Mouse (Mus musculus) intestine, postnatal 0 days (tissue): ENCODE measurements around the gene Svs2. TPM values are rescaled to one million over a fixed set of nuclear protein-coding genes. Genes with fewer than 3 reads are reported as not detected.
A peak's percentile ranks its signal among the peaks of the same experiment; 100 is the strongest.
"Not testable (repeated sequence)": the region's sequence is repeated elsewhere in the genome, so short reads cannot be mapped to it uniquely, and the experiment has no call there.

Source experiments
- ATAC-seq: fragments of 200-750 bp; cut with Nextera tagmentation; 2 replicates; pipeline ENCODE4 v1.8.0; 2017; ENCODE audit warnings: mild to moderate bottlenecking, moderate TSS enrichment, moderate library complexity
- H3K27ac ChIP-seq: fragments of 300-500 bp; sonication (generic); 2 replicates; pipeline ENCODE4 v1.5.1; 2014; ENCODE audit warnings: mild to moderate bottlenecking, low read depth, low read length, moderate library complexity
- H3K27me3 ChIP-seq: fragments of 300-500 bp; sonication (generic); replicated peaks from 2 replicates; pipeline ENCODE4 v1.6.1; 2014; ENCODE audit warnings: low read length, mixed read lengths; ENCODE audit not compliant: control insufficient read depth, insufficient read depth
- H3K36me3 ChIP-seq: fragments of 300-500 bp; sonication (generic); 2 replicates; pipeline ENCODE4 v1.6.1; 2014; ENCODE audit warnings: mild to moderate bottlenecking, moderate library complexity; ENCODE audit not compliant: control insufficient read depth, insufficient read depth
- H3K4me1 ChIP-seq: fragments of 300-500 bp; sonication (generic); replicated peaks from 2 replicates; pipeline ENCODE4 v1.6.1; 2014; ENCODE audit warnings: antibody characterized with exemption, low read length, mixed read lengths; ENCODE audit not compliant: control insufficient read depth, insufficient read depth
- H3K4me2 ChIP-seq: fragments of 300-500 bp; sonication (generic); replicated peaks from 2 replicates; pipeline ENCODE4 v1.6.1; 2014; ENCODE audit warnings: low read depth, mild to moderate bottlenecking, moderate library complexity
- H3K4me3 ChIP-seq: fragments of 300-500 bp; sonication (generic); 2 replicates; pipeline ENCODE4 v1.5.1; 2014; ENCODE audit warnings: low read depth, low read length
- H3K9ac ChIP-seq: fragments of 300-500 bp; sonication (generic); 2 replicates; pipeline ENCODE4 v1.6.1; 2014; ENCODE audit warnings: mild to moderate bottlenecking, low read depth, low read length
- H3K9me3 ChIP-seq: fragments of 300-500 bp; sonication (generic); 2 replicates; pipeline ENCODE4 v1.6.1; 2016; ENCODE audit warnings: mixed run types; ENCODE audit not compliant: control insufficient read depth
- CTCF ChIP-seq: sonication (generic); IDR thresholded peaks from 2 replicates; pipeline ENCODE4 v1.5.1; 2016; ENCODE audit warnings: low read depth, mild to moderate bottlenecking, control low read depth, antibody characterized with exemption, moderate library complexity
- WGBS: fragments of 180-500 bp; shearing (Covaris S2); extraction: QIAGEN DNeasy Blood & Tissue Kit; methylation state at CpG from one replicate; pipeline ENCODE4 v1.1.7; 2014; 5-methylcytosine and 5-hydroxymethylcytosine counted together
- polyA plus RNA-seq: library from polyadenylated mRNA; unstranded; fragments of >200 nt; fragmentation: Nextera tagmentation; extraction: Ambion mirVana; gene quantifications from 2 replicates; pipeline ENCODE4 v1.2.1, GENCODE M21; 2015

Gene Svs2
- polyA plus RNA-seq, result not detected in 2 replicates

- no peak for ATAC-seq
These were observed at the start of gene Svs2 for GRCm38 (mm10) chr2:164238366-164238765. TSS of gene Svs2 (minus strand) at chr2:164238466.

GRCm38 (mm10) chr2:164278359-164278758 lies 40.1 kb upstream of the Svs2 start, which contains the start of gene Svs4:
TSS of gene Svs4 (minus strand) at chr2:164278459.
- Histone ChIP-seq H3K27me3 (no peaks in the 10 kb centered on the region), H3K4me1 (no peaks in the 10 kb centered on the region), H3K27ac (no peak within 1 kb of the TSS), H3K36me3 (no peaks in the 10 kb centered on the region), H3K9ac (no peak within 1 kb of the TSS), H3K9me3 (no peaks in the 10 kb centered on the region), H3K4me3 (no peak within 1 kb of the TSS), H3K4me2 (no peak within 1 kb of the TSS)
- ATAC-seq, result no peak
- WGBS, result 91% methylated on average over 4 of the region's 4 CpGs
- TF ChIP-seq CTCF, result no peak

More at GRCm38 (mm10) chr2:164238366-164238765, at the start of gene Svs2:
- no peak for TF ChIP-seq CTCF
- Histone ChIP-seq H3K27ac (no peak within 1 kb of the TSS), H3K4me1 (no peaks in the 10 kb centered on the region), H3K9ac (no peak within 1 kb of the TSS), H3K27me3 (no peaks in the 10 kb centered on the region), H3K4me2 (no peak within 1 kb of the TSS), H3K4me3 (no peak within 1 kb of the TSS), H3K36me3 (no peaks in the 10 kb centered on the region), H3K9me3 (no peaks in the 10 kb centered on the region)
- WGBS, result 77% methylated on average over 3 of the region's 3 CpGs

DNA sequence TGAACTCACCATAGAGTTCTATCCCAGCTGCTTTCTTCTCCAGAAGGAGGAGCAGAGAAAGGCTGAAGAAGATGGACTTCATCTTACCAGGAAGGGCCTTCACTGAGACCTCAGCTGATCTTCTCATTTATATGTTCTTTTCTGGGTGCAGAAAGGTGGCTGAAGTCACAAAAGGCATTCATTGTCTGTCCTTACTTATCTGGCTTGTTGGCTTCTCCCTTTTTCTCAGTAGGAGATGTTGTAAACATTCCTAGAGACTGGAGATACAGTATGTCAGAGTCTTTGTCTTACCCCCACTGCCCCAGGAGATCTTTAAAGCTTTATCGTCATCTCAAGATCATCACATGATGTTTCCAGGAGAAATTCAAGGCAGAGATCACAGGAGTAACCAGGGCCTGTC lies 18.3 kb upstream of the Svs2 start, which contains the start of gene Svs3b:
TSS of gene Svs3b (minus strand) at position 101 of the 400 bp plus-strand sequence.
- H3K4me3 ChIP-seq, H3K4me1 ChIP-seq, H3K27ac ChIP-seq, H3K9me3 ChIP-seq, H3K27me3 ChIP-seq, H3K36me3 ChIP-seq, H3K9ac ChIP-seq, H3K4me2 ChIP-seq, ATAC-seq: not testable (repeated sequence)
- 79% methylated on average over 1 of the region's 1 CpGs for WGBS

DNA sequence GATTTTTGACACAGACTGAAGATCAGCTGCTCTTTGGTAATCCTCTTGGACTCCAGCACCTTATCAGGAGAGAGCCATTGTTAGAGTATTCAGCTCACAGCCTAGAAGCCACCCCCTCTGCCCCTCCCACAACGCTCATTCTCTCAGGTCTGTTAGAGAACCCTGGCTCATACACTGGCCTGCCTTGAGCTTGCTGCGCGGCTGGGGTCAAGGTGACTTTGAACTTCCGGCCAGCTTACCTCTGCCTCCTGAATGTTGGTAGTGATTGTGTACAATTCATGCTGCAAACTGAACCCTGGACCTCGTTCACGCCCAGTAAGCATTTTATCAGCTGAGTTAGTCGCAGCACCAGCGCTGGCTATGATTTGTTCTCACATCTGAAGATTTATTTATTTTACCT lies 5.6 kb downstream of the Svs2 start:
- Histone ChIP-seq H3K9ac (no peak overlapping the region), H3K27ac (no peak overlapping the region), H3K4me2 (no peak overlapping the region), H3K9me3 (no peaks in the 10 kb centered on the region), H3K36me3 (no peaks in the 10 kb centered on the region), H3K27me3 (no peaks in the 10 kb centered on the region), H3K4me1 (no peaks in the 10 kb centered on the region), H3K4me3 (no peak overlapping the region)
- no peak for TF ChIP-seq CTCF
- ATAC-seq, result no peak
- 49% methylated on average over 8 of the region's 8 CpGs for WGBS

GRCm38 (mm10) chr2:164228361-164229070 lies 9.8 kb downstream of the Svs2 start:
- Histone ChIP-seq H3K4me1 (no peaks in the 10 kb centered on the region), H3K9ac (no peak overlapping the region), H3K27ac (no peak overlapping the region), H3K9me3 (no peaks in the 10 kb centered on the region), H3K4me2 (no peak overlapping the region), H3K4me3 (no peak overlapping the region), H3K36me3 (no peaks in the 10 kb centered on the region), H3K27me3 (no peaks in the 10 kb centered on the region)
- 82% methylated on average over 8 of the region's 8 CpGs for WGBS
- ATAC-seq, result no peak
- no peak for TF ChIP-seq CTCF

DNA sequence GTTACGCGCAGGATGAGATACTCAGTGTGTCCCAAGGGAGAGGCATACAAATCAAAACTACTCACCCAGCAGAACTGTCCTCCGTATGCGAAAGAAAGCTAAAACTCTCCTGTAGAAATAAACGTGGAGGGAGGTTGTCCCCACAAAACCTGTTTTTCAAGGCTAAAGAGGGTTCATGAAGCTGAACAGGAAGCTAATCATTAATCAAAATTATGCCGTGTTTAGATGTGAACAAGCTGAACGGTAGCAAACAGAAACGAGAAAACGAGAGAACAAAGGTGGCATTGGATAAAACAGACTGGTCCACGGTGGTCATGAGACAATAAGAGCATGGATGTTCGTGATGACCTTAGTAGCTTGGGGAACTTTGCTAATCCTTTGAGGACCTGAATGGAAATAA lies 16.7 kb downstream of the Svs2 start, which contains the start of gene Wfdc15b:
TSS of gene Wfdc15b (minus strand) at position 139 of the 400 bp plus-strand sequence.
- WGBS, result 31% methylated on average over 11 of the region's 11 CpGs
- no peak within 1 kb of the TSS for H3K9ac ChIP-seq
- no peaks in the 10 kb centered on the region for H3K9me3 ChIP-seq
- H3K4me1 ChIP-seq, result no peaks in the 10 kb centered on the region
- TF ChIP-seq CTCF, result no peak
- no peak for ATAC-seq
- no peak within 1 kb of the TSS for H3K27ac ChIP-seq
- peak within 1 kb of the TSS; percentile 5; the same call in 1 of the 2 replicates for H3K4me3 ChIP-seq
- H3K27me3 ChIP-seq, result no peaks in the 10 kb centered on the region
- peak within 1 kb of the TSS; percentile 48 for H3K4me2 ChIP-seq
- H3K36me3 ChIP-seq, result no peaks in the 10 kb centered on the region
